Mouse (Mus musculus): ENCODE results near the gene Wnt5a.

DNA sequence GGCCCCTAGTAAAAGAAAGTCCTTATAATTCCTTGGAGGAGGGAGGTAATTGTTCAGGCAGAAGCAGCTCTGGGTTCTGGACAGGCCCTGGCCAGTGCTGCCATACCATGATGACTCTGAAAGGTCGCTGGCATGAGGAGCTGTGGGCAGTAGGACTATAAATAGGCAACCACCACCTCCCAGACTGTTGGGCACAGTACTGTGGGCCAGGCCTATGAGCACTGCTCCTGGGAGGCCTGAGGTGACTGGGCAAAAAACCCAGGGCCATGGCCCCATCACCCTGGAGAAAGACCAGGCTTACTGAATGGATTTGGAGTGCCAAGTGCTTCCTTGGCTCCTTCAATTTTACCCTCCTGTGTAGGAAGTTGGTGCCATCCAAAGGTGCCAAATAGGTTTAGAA, 16.6 kb downstream of the Wnt5a start:
- TF ChIP-seq CTCF (IDR thresholded peaks at IDR 0.05; ENCODE audit: insufficient read depth, low read depth, low read length) (no peak), POLR2A (IDR thresholded peaks at IDR 0.05; ENCODE audit: insufficient read depth, low read depth, low read length) (no peak)
